Mouse (Mus musculus) megakaryocyte, embryonic 14.5 days (primary cell): ENCODE data around the gene Ppp1cb. TPM values are rescaled to one million over a fixed set of nuclear protein-coding genes. Genes with fewer than 3 reads are reported as not detected.
A peak's percentile ranks its signal among the peaks of the same experiment; 100 is the strongest.

ENCODE experiments used
- H3K27me3 ChIP-seq: replicated peaks from 2 replicates; pipeline ENCODE3; 2012; ENCODE audit warnings: inconsistent platforms
- H3K36me3 ChIP-seq: replicated peaks from 2 replicates; pipeline ENCODE3; 2012; ENCODE audit warnings: low read length, inconsistent platforms, mixed read lengths
- H3K4me1 ChIP-seq: 2 replicates; pipeline ENCODE4 v1.6.1; 2012; ENCODE audit warnings: inconsistent platforms
- H3K4me3 ChIP-seq: replicated peaks from 2 replicates; pipeline ENCODE3; 2012; ENCODE audit warnings: moderate library complexity, mild to moderate bottlenecking, inconsistent platforms
- H3K9me3 ChIP-seq: 2 replicates; pipeline ENCODE4 v1.6.1; 2012; ENCODE audit warnings: inconsistent platforms
- FLI1 ChIP-seq: IDR thresholded peaks from 2 replicates; pipeline ENCODE4 v1.6.1; 2012; ENCODE audit warnings: low read length, inconsistent platforms, mixed read lengths
- GATA1 ChIP-seq: IDR thresholded peaks from 3 replicates; pipeline ENCODE4 v1.6.1; 2012; ENCODE audit warnings: mixed read lengths, low read length, inconsistent platforms, borderline replicate concordance
- polyA plus RNA-seq: library from polyadenylated mRNA; stranded (reverse); fragments of >175 nt; gene quantifications from 2 replicates; pipeline ENCODE4 v1.2.3, GENCODE M21; 2012; ENCODE audit warnings: low replicate concordance; ENCODE audit not compliant: insufficient read depth

Ppp1cb gene
- 0.74 and 19.0 TPM in 2 replicates for polyA plus RNA-seq

DNA sequence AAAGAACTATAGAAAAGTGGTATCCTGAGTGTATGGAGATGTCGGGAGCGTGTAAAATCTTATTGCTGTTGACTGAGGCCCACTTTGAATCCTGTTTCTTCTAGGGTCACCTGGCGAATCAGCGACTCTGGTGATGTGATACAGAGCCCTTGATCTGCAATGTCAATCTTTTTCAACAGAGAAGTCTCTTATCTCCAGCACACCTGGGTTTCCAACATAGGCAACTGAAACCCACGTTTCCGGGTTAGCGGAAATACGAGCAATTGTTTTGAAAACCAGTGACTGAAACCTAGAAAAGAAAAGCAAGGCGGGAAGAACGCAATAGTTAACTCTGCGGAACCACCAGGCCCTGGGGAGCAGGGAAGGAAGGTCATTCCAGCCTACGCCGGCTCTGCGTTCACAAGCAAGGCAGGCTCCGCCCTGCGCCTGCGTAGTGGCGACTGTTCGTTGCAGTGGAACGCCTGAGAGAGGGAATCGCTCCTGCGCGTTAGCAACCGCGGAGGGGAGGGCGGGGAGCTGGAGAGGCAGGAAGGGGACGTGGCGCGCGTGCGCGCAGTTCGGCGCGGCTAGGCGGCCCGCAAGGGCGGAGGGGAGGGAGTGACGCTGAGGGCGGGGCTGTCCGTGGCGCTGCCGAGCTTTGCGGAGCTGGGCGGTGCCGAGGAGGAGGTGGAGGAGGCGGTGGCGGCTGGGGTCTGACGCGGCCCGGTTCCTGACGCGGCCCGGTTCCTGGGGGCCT is at the start of gene Ppp1cb:
Gene Ppp1cb, plus strand, starts transcription at position 436 of the 736 bp plus-strand sequence.
- Histone ChIP-seq H3K27me3 (peaks cover 4% of the 10 kb centered on the region), H3K4me3 (peak within 1 kb of the TSS; percentile 97), H3K4me1 (peaks cover 31% of the 10 kb centered on the region), H3K9me3 (no peaks in the 10 kb centered on the region), H3K36me3 (no peaks in the 10 kb centered on the region)
- TF ChIP-seq FLI1 (no peak), GATA1 (no peak)

DNA sequence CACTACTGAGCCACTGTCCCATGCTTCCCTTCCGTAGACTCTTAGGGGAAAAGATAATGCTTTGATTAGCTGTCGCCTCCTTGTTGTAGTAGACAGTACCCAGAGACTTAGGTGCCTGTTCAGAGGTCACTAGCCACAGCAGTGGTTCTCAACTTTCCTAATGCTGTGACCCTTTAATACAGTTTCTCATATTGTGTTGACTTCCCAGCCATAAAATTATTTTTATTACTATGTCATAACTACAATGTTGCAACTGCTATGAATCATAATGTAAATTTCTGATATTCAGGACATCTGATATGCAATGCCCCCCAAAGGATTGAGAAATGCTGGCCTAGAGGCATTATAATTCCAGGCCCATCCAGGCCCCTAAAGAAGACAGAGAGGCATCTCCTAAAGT is 48.9 kb upstream of the Ppp1cb start:
- H3K4me3 ChIP-seq = no peak overlapping the region
- H3K27me3 ChIP-seq = peaks cover 7% of the 10 kb centered on the region
- H3K4me1 ChIP-seq = peaks cover 21% of the 10 kb centered on the region
- no peak for TF ChIP-seq GATA1
- H3K9me3 ChIP-seq = no peaks in the 10 kb centered on the region
- no peaks in the 10 kb centered on the region for H3K36me3 ChIP-seq

DNA sequence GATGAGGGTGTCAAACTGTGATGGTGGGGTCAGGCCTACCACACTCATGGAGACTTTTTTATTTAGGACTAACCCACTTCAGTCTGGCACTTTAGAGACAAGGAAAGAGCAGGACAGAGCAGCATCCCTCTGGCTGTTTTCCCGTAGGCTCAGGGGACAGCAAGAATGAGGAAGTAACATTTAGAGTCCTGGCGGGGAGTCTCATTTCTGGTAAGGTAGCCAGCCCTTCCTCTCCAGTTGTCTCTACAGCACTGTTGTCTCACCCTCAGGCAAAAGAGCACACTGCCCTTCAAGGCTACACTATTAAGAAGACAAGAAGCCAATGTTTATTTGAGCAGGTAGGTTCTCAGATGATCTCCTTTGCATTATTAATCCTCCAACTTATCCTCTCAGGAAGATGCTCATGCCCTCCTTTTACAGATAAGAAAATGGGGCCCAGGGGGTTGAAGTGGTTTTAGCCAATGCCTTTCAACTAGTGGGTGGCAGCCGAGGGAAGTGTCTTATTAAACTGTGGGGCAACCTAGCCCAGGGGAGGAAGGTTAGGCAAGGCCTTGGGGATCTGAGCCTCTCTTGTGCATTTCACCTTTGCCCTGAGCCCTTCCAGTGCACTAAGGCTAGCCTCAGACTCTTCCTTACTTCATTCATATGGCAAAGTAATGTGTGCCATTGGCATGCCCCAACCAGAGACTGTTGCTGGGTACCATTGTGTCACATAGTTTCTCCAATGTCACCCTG is 47.5 kb upstream of the Ppp1cb start:
- H3K4me1 ChIP-seq = peaks cover 21% of the 10 kb centered on the region
- TF ChIP-seq FLI1 = no peak
- no peak for TF ChIP-seq GATA1
- no peaks in the 10 kb centered on the region for H3K9me3 ChIP-seq
- H3K36me3 ChIP-seq = no peaks in the 10 kb centered on the region
- H3K4me3 ChIP-seq = no peak overlapping the region
- H3K27me3 ChIP-seq = peaks cover 3% of the 10 kb centered on the region

DNA sequence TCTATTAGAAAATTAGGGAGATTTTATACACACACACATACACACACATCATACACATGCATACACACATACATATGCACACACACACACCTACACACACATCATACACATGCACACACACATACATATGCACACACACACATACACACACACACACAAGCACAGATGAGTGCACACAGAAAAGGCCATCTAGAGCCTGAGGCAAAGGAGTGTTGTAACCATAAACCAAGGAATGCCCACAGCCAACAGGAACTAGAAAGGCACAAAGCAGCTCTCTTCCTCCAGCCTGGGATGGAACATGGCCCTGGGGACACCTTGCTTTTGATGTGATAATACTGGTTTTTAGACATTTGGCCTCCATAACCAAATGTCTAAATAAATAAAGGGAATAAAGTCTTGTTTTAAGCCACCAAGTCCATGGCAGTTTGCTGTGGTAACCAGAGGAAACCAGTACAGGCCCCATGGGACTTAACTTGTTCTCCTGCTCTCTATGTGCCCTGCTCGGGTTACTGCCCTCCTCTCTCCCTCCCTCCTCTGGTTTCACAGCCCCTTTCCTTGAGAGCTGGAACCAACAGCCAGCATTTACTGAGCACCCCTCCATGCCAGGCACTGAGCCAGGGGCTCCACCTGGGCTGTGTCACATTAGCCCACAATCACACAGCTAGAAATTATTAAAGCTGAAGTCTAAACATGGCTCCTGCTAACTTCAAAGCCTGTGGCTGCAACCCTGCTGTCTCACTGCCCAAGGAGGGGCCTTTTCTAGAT is 46.3 kb upstream of the Ppp1cb start:
- Histone ChIP-seq H3K4me1 (peaks cover 25% of the 10 kb centered on the region), H3K4me3 (peak overlapping the region; percentile 62), H3K36me3 (no peaks in the 10 kb centered on the region), H3K9me3 (no peaks in the 10 kb centered on the region), H3K27me3 (peaks cover 3% of the 10 kb centered on the region)
- TF ChIP-seq FLI1 (no peak), GATA1 (no peak)

GRCm38 (mm10) chr5:32413083-32413482 is 45.6 kb upstream of the Ppp1cb start:
- Histone ChIP-seq H3K9me3 (no peaks in the 10 kb centered on the region), H3K4me3 (no peak overlapping the region), H3K36me3 (no peaks in the 10 kb centered on the region), H3K4me1 (peaks cover 25% of the 10 kb centered on the region), H3K27me3 (peaks cover 3% of the 10 kb centered on the region)
- TF ChIP-seq GATA1 (no peak), FLI1 (no peak)

DNA sequence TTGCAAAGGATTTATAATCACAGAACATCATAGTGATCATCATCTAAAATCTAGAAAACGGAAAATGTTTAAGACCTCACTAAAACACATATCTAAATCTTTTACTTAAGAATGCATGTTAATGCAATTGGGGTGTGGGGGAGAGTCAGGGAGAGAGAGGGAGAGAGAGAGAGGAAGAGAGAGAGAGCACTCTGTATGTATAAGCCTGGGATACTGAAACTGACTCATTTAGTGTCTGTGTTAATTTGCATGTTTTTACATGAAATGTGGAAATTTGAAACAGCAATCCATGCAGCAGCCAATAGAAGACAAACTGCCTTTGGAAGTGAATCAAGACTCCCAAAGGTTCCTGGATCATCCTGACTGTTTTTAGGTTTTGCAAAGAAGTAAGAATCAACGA is 45.1 kb upstream of the Ppp1cb start:
- Histone ChIP-seq H3K4me3 (no peak overlapping the region), H3K27me3 (peaks cover 3% of the 10 kb centered on the region), H3K9me3 (no peaks in the 10 kb centered on the region), H3K4me1 (peaks cover 25% of the 10 kb centered on the region), H3K36me3 (no peaks in the 10 kb centered on the region)
- TF ChIP-seq FLI1 (no peak), GATA1 (no peak)

DNA sequence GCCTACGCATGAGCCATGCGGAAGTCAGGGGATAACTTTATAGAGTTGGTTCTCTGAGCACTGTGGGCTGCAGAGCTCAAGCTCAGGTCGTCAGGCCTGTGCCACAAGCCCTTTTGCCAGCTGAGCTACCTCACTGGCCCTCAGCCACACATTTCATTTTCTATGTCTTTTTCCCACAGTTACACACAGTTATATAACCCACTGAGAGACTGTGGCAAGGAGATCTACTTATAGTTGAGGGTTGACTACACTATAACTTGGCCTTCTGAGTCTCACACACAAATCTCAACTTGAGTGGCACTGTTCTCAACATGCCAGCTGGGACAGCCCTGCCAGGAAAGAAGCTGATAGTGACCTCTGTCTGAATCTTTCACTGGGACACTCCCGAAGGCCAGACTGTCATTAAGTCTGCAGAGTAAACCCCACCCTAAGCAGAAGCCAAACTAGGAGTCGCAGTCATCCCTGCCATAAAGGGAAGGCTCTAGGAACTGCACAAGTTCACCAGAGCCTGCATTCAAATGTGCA is 44.1 kb upstream of the Ppp1cb start:
- Histone ChIP-seq H3K9me3 (no peaks in the 10 kb centered on the region), H3K4me1 (peaks cover 25% of the 10 kb centered on the region), H3K36me3 (no peaks in the 10 kb centered on the region), H3K4me3 (no peak overlapping the region), H3K27me3 (peaks cover 3% of the 10 kb centered on the region)
- TF ChIP-seq GATA1 (no peak), FLI1 (no peak)

- H3K9me3 ChIP-seq = no peaks in the 10 kb centered on the region
- TF ChIP-seq GATA1 (no peak), FLI1 (no peak)
- peaks cover 3% of the 10 kb centered on the region for H3K27me3 ChIP-seq
- H3K4me3 ChIP-seq = no peak overlapping the region
- no peaks in the 10 kb centered on the region for H3K36me3 ChIP-seq
- peaks cover 25% of the 10 kb centered on the region for H3K4me1 ChIP-seq
Measured at GRCm38 (mm10) chr5:32415554-32415953, 43.1 kb upstream of the Ppp1cb start.

- Histone ChIP-seq H3K36me3 (no peaks in the 10 kb centered on the region), H3K4me1 (peaks cover 16% of the 10 kb centered on the region)
- no peak for TF ChIP-seq GATA1
- no peak for TF ChIP-seq FLI1
Measured at GRCm38 (mm10) chr5:32416881-32417280, 41.8 kb upstream of the Ppp1cb start.

More at GRCm38 (mm10) chr5:32416881-32417280, 41.8 kb upstream of the Ppp1cb start:
- Histone ChIP-seq H3K27me3 (peaks cover 3% of the 10 kb centered on the region), H3K4me3 (no peak overlapping the region), H3K9me3 (no peaks in the 10 kb centered on the region)
